Mouse (Mus musculus): Measurements from ENCODE around the gene Hils1. TPM values are rescaled to one million over a fixed set of nuclear protein-coding genes. Genes with fewer than 3 reads are reported as not detected.

The Hils1 gene
- polyA plus RNA-seq, 1 experiment from 2014 or later = not detected

DNA sequence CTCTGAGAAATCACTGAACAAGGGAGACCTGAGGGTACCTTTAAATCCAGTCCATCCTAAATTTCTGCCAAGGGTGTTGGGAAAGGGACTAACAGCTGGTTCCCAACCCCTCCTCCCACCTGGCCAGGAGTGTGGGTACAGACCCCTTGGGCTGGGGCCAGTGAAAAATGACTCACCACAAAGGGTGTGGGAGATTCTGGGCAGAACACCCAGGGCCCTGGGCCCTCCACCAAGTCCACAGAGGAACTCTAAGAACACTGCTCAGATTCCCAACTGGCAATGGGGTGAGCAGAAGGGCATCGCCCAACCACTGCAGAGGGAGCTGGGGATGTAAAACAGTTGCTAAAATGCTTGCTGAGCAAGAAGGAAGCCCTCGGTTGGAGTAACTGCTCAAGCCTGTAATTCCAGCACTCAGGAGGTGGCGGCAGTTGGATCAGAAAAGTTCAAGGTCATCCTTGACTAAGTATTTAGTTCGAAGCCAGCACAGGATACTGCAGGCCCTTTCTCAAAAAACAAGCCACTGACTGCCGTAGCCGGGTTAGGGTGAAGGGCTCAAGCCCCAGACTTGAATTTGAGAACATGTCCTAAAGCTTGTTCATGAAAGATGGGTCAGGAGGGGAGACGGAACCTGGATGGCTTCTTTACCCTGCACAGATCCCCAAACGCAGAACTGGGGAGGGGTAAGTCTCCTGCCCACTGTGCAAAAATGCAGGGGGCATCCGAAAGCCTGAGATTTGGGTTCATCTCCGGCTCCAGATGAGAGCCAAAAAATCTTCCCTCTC lies 21.6 kb downstream of the Hils1 start:
- ATAC-seq = no peak

DNA sequence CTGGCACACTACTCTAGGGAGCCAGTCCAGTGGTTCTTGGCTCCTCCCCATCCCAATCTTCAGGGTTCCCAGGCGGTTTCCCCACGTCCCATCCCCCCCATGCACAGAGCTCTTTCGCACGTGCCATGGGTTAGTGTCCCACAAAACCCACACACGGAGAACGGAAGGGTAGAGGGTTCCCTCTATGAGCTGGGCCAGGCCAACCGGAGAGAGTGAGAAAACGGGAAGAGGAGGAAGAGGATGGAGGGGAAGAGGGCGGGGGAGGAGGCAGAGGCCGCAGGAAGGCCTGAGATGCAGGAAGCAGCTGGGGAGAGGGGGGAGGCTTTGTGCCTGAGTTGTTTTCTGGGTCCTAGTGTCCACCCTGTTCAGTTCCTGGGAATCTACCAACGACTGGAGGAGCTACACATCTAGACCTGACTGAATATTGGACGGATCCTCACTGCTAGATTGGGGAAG lies 22.2 kb downstream of the Hils1 start:
- H3K9ac ChIP-seq (ENCODE audit: low read depth, low read length) = peak overlapping the region; percentile 74
- ATAC-seq = peak; percentile 60
- no peaks in the 10 kb centered on the region for H3K36me3 ChIP-seq (ENCODE audit: control insufficient read depth, insufficient read depth, low read length)
- peak overlapping the region; percentile 90 for H3K4me3 ChIP-seq (ENCODE audit: low read depth, low read length)
- peak overlapping the region; percentile 70 for H3K4me2 ChIP-seq (ENCODE audit: low read length)
- H3K27ac ChIP-seq (ENCODE audit: low read length) = peak overlapping the region; percentile 96
- H3K27me3 ChIP-seq (ENCODE audit: control insufficient read depth, insufficient read depth, low read depth, low read length) = no peaks in the 10 kb centered on the region
- WGBS = 0% methylated on average over 12 of the region's 12 CpGs
- peaks cover 36% of the 10 kb centered on the region for H3K4me1 ChIP-seq (ENCODE audit: control insufficient read depth, insufficient read depth, low read length)
- H3K9me3 ChIP-seq (replicated peaks; ENCODE audit: control insufficient read depth, low read length, poor library complexity, severe bottlenecking) = no peaks in the 10 kb centered on the region

More for the DNA sequence above, 21.6 kb downstream of the Hils1 start:
- WGBS = 17% methylated on average over 10 of the region's 10 CpGs
- H3K4me2 ChIP-seq (ENCODE audit: low read length) = peak overlapping the region; percentile 70
- H3K27ac ChIP-seq (ENCODE audit: low read length) = peak overlapping the region; percentile 96
- H3K4me1 ChIP-seq (ENCODE audit: control insufficient read depth, insufficient read depth, low read length) = peaks cover 30% of the 10 kb centered on the region
- peak overlapping the region; percentile 90 for H3K4me3 ChIP-seq (ENCODE audit: low read depth, low read length)
- H3K9me3 ChIP-seq (replicated peaks; ENCODE audit: control insufficient read depth, low read length, poor library complexity, severe bottlenecking) = no peaks in the 10 kb centered on the region
- H3K9ac ChIP-seq (ENCODE audit: low read depth, low read length) = peak overlapping the region; percentile 74
- no peaks in the 10 kb centered on the region for H3K27me3 ChIP-seq (ENCODE audit: control insufficient read depth, insufficient read depth, low read depth, low read length)
- no peaks in the 10 kb centered on the region for H3K36me3 ChIP-seq (ENCODE audit: control insufficient read depth, insufficient read depth, low read length)

DNA sequence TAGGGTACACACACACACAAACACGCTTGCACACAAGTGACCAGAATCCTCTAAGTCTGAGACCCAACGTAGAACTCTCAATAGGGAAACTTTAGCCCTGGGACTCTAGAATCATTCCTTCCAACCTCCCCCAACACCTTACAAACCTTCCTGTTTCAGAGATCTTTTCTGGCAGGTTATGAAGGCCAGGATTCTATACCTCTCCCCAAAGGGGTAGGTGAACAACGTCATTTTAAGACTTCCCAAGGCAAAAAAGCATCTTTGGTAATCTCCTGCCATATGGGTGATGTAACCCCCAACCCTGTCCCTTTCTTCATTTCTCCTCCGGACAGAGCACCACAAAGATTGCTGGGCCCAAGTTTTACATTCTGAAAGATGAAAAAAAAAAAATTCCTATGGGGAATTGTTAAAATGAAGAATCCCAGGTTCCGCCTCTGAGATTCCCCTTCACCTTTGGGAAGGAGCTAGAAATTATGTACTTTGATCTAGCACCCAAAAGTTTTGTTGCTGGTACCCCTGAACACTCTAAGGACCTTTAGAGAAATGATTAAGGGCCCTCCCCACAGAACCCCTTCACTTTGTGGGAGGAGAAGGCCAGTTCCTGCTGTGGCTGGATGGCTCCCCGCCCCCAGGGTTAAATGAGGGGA lies 22.8 kb downstream of the Hils1 start:
- Histone ChIP-seq H3K4me2 (ENCODE audit: low read length) (peak overlapping the region; percentile 70), H3K9ac (ENCODE audit: low read depth, low read length) (peak overlapping the region; percentile 91), H3K27ac (ENCODE audit: low read length) (peak overlapping the region; percentile 96), H3K27me3 (ENCODE audit: control insufficient read depth, insufficient read depth, low read depth, low read length) (no peaks in the 10 kb centered on the region), H3K36me3 (ENCODE audit: control insufficient read depth, insufficient read depth, low read length) (no peaks in the 10 kb centered on the region), H3K9me3 (replicated peaks; ENCODE audit: control insufficient read depth, low read length, poor library complexity, severe bottlenecking) (no peaks in the 10 kb centered on the region), H3K4me1 (ENCODE audit: control insufficient read depth, insufficient read depth, low read length) (peaks cover 43% of the 10 kb centered on the region), H3K4me3 (ENCODE audit: low read depth, low read length) (peak overlapping the region; percentile 90)
- no peak for ATAC-seq
- WGBS = 40% methylated on average over 6 of the region's 6 CpGs

GRCm38 (mm10) chr11:94990749-94991577 lies 23.6 kb downstream of the Hils1 start, which contains the start of gene Ppp1r9b:
Gene Ppp1r9b, plus strand, starts transcription at chr11:94991035.
- H3K36me3 ChIP-seq (ENCODE audit: control insufficient read depth, insufficient read depth, low read length) = no peaks in the 10 kb centered on the region
- peak within 1 kb of the TSS; percentile 96 for H3K27ac ChIP-seq (ENCODE audit: low read length)
- H3K4me1 ChIP-seq (ENCODE audit: control insufficient read depth, insufficient read depth, low read length) = peaks cover 50% of the 10 kb centered on the region
- no peaks in the 10 kb centered on the region for H3K9me3 ChIP-seq (replicated peaks; ENCODE audit: control insufficient read depth, low read length, poor library complexity, severe bottlenecking)
- H3K27me3 ChIP-seq (ENCODE audit: control insufficient read depth, insufficient read depth, low read depth, low read length) = no peaks in the 10 kb centered on the region
- ATAC-seq = peak; percentile 83
- WGBS = under 1% methylated on average over 42 of the region's 69 CpGs
- peak within 1 kb of the TSS; percentile 90 for H3K4me3 ChIP-seq (ENCODE audit: low read depth, low read length)
- peak within 1 kb of the TSS; percentile 97 for H3K4me2 ChIP-seq (ENCODE audit: low read length)
- peak within 1 kb of the TSS; percentile 91 for H3K9ac ChIP-seq (ENCODE audit: low read depth, low read length)

GRCm38 (mm10) chr11:94991641-94992479 lies 24.5 kb downstream of the Hils1 start:
- WGBS = under 1% methylated on average over 93 of the region's 99 CpGs
- ATAC-seq = no peak
- H3K36me3 ChIP-seq (ENCODE audit: control insufficient read depth, insufficient read depth, low read length) = no peaks in the 10 kb centered on the region; the same call in 1 of the 2 replicates
- H3K9ac ChIP-seq (ENCODE audit: low read depth, low read length) = peak overlapping the region; percentile 91
- peak overlapping the region; percentile 97 for H3K4me2 ChIP-seq (ENCODE audit: low read length)
- H3K27me3 ChIP-seq (ENCODE audit: control insufficient read depth, insufficient read depth, low read depth, low read length) = no peaks in the 10 kb centered on the region
- peaks cover 53% of the 10 kb centered on the region for H3K4me1 ChIP-seq (ENCODE audit: control insufficient read depth, insufficient read depth, low read length)
- peak overlapping the region; percentile 96 for H3K27ac ChIP-seq (ENCODE audit: low read length)
- peak overlapping the region; percentile 90 for H3K4me3 ChIP-seq (ENCODE audit: low read depth, low read length)
- no peaks in the 10 kb centered on the region for H3K9me3 ChIP-seq (replicated peaks; ENCODE audit: control insufficient read depth, low read length, poor library complexity, severe bottlenecking)

DNA sequence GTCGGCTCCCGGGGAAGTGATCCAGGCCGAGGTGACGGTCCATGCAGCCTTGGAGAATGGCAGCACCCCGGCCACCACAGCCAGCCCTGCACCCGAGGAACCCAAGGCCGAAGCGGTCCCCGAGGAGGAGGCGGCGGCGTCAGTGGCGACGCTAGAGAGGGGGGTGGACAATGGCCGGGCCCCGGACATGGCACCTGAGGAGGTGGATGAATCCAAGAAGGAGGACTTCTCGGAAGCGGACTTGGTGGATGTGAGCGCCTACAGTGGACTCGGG lies 25.0 kb downstream of the Hils1 start:
- Histone ChIP-seq H3K4me1 (ENCODE audit: control insufficient read depth, insufficient read depth, low read length) (peaks cover 52% of the 10 kb centered on the region), H3K4me2 (ENCODE audit: low read length) (peak overlapping the region; percentile 97), H3K27me3 (ENCODE audit: control insufficient read depth, insufficient read depth, low read depth, low read length) (no peaks in the 10 kb centered on the region), H3K9ac (ENCODE audit: low read depth, low read length) (peak overlapping the region; percentile 91), H3K27ac (ENCODE audit: low read length) (0 out of 2 replicates have a peak overlapping the region, but pooled peaks have one; percentile 2), H3K4me3 (ENCODE audit: low read depth, low read length) (peak overlapping the region; percentile 90), H3K36me3 (ENCODE audit: control insufficient read depth, insufficient read depth, low read length) (peaks cover 4% of the 10 kb centered on the region), H3K9me3 (replicated peaks; ENCODE audit: control insufficient read depth, low read length, poor library complexity, severe bottlenecking) (no peaks in the 10 kb centered on the region)
- WGBS = 1% methylated on average over 20 of the region's 20 CpGs
- ATAC-seq = no peak

- Histone ChIP-seq H3K4me1 (ENCODE audit: control insufficient read depth, insufficient read depth, low read length) (peaks cover 51% of the 10 kb centered on the region), H3K4me3 (ENCODE audit: low read depth, low read length) (peak overlapping the region; percentile 90), H3K9ac (ENCODE audit: low read depth, low read length) (peak overlapping the region; percentile 91), H3K4me2 (ENCODE audit: low read length) (peak overlapping the region; percentile 97), H3K9me3 (replicated peaks; ENCODE audit: control insufficient read depth, low read length, poor library complexity, severe bottlenecking) (no peaks in the 10 kb centered on the region), H3K36me3 (ENCODE audit: control insufficient read depth, insufficient read depth, low read length) (peaks cover 6% of the 10 kb centered on the region), H3K27ac (ENCODE audit: low read length) (no peak overlapping the region; the same call in 1 of the 2 replicates), H3K27me3 (ENCODE audit: control insufficient read depth, insufficient read depth, low read depth, low read length) (no peaks in the 10 kb centered on the region)
- no peak for ATAC-seq
- WGBS = under 1% methylated on average over 21 of the region's 22 CpGs
These were observed 25.6 kb downstream of the Hils1 start for GRCm38 (mm10) chr11:94992754-94993606.
